Mouse (Mus musculus) embryonic facial prominence, embryonic 14.5 days (tissue): ENCODE results near the gene Nlgn3. TPM values are rescaled to one million over a fixed set of nuclear protein-coding genes. Genes with fewer than 3 reads are reported as not detected.

ENCODE experiments used
- ATAC-seq: fragments of 200-750 bp; cut with Nextera tagmentation; 2 replicates; pipeline ENCODE4 v1.8.0; 2017; ENCODE audit warnings: low read depth, moderate number of reproducible peaks, moderate TSS enrichment
- DNase-seq: peaks from one replicate; pipeline ENCODE4 v3.0.0-alpha.2; 2015; ENCODE audit warnings: low spot score
- H3K27ac ChIP-seq: fragments of 300-500 bp; sonication (generic); replicated peaks from 2 replicates; pipeline ENCODE4 v1.5.1; 2014; ENCODE audit warnings: low read depth, mild to moderate bottlenecking, low read length, moderate library complexity
- H3K27me3 ChIP-seq: fragments of 300-500 bp; sonication (generic); replicated peaks from 2 replicates; pipeline ENCODE4 v1.6.1; 2014; ENCODE audit warnings: low read length; ENCODE audit not compliant: control insufficient read depth, insufficient read depth
- H3K36me3 ChIP-seq: fragments of 300-500 bp; sonication (generic); 2 replicates; pipeline ENCODE4 v1.6.1; 2014; ENCODE audit warnings: low read length, mixed read lengths; ENCODE audit not compliant: control insufficient read depth, insufficient read depth
- H3K4me1 ChIP-seq: fragments of 300-500 bp; sonication (generic); 2 replicates; pipeline ENCODE4 v1.6.1; 2014; ENCODE audit warnings: antibody characterized with exemption, low read length; ENCODE audit not compliant: control insufficient read depth, insufficient read depth
- H3K4me2 ChIP-seq: fragments of 300-500 bp; sonication (generic); 2 replicates; pipeline ENCODE4 v1.6.1; 2014; ENCODE audit warnings: low read depth, mild to moderate bottlenecking, low read length, moderate library complexity, mixed read lengths
- H3K4me3 ChIP-seq: fragments of 300-500 bp; sonication (generic); 2 replicates; pipeline ENCODE4 v1.5.1; 2014; ENCODE audit warnings: low read depth, mild to moderate bottlenecking, low read length
- H3K9ac ChIP-seq: fragments of 300-500 bp; sonication (generic); 2 replicates; pipeline ENCODE4 v1.6.1; 2014; ENCODE audit warnings: low read depth, mild to moderate bottlenecking, low read length, moderate library complexity, mixed read lengths
- H3K9me3 ChIP-seq: fragments of 300-500 bp; sonication (generic); 2 replicates; pipeline ENCODE4 v1.6.1; 2016; ENCODE audit warnings: low read length; ENCODE audit not compliant: control insufficient read depth
- WGBS: fragments of 180-500 bp; shearing (Covaris S2); extraction: QIAGEN DNeasy Blood & Tissue Kit; methylation state at CpG from one replicate; pipeline ENCODE4 v1.1.7; 2014; 5-methylcytosine and 5-hydroxymethylcytosine counted together
- polyA plus RNA-seq: library from polyadenylated mRNA; unstranded; fragments of >200 nt; fragmentation: Nextera tagmentation; extraction: Ambion mirVana; gene quantifications from 2 replicates; pipeline ENCODE4 v1.2.1, GENCODE M21; 2014

Nlgn3 gene
- 13.9 and 18.8 TPM in 2 replicates for polyA plus RNA-seq

GRCm38 (mm10) chrX:101299055-101299454, at the start of gene Nlgn3:
Nlgn3 (plus strand) TSS chrX:101299168.
- 0 out of 2 replicates have a peak, but pooled peaks cover 5% of the 10 kb centered on the region for H3K4me1 ChIP-seq
- H3K27ac ChIP-seq = peak within 1 kb of the TSS; percentile 55; the same call in 1 of the 2 replicates
- H3K36me3 ChIP-seq = peaks cover 23% of the 10 kb centered on the region; the same call in 1 of the 2 replicates
- ATAC-seq (peak; percentile 7; the same call in 1 of the 2 replicates), DNase-seq (peak; percentile 26)
- H3K4me2 ChIP-seq = peak within 1 kb of the TSS; percentile 56
- H3K9me3 ChIP-seq = no peaks in the 10 kb centered on the region
- no peaks in the 10 kb centered on the region for H3K27me3 ChIP-seq
- H3K4me3 ChIP-seq = peak within 1 kb of the TSS; percentile 47
- H3K9ac ChIP-seq = peak within 1 kb of the TSS; percentile 53
- WGBS = 34% methylated on average over 11 of the region's 24 CpGs

GRCm38 (mm10) chrX:101253952-101254729, 44.8 kb upstream of the Nlgn3 start, which contains the start of gene Foxo4:
Foxo4 (plus strand) TSS chrX:101254528.
- Histone ChIP-seq H3K27me3 (no peaks in the 10 kb centered on the region), H3K9ac (peak within 1 kb of the TSS; percentile 69), H3K36me3 (0 out of 2 replicates have a peak, but pooled peaks cover 7% of the 10 kb centered on the region), H3K4me3 (peak within 1 kb of the TSS; percentile 53), H3K9me3 (no peaks in the 10 kb centered on the region), H3K27ac (peak within 1 kb of the TSS; percentile 68), H3K4me2 (peak within 1 kb of the TSS; percentile 62), H3K4me1 (no peaks in the 10 kb centered on the region)
- DNase-seq (peak; percentile 98), ATAC-seq (peak; percentile 94)
- 28% methylated on average over 45 of the region's 47 CpGs for WGBS

GRCm38 (mm10) chrX:101254740-101255139, 44.2 kb upstream of the Nlgn3 start:
- DNase-seq (no peak), ATAC-seq (peak; percentile 16; the same call in 1 of the 2 replicates)
- H3K27ac ChIP-seq = peak overlapping the region; percentile 68
- H3K36me3 ChIP-seq = 0 out of 2 replicates have a peak, but pooled peaks cover 7% of the 10 kb centered on the region
- no peaks in the 10 kb centered on the region for H3K4me1 ChIP-seq
- no peaks in the 10 kb centered on the region for H3K9me3 ChIP-seq
- H3K27me3 ChIP-seq = no peaks in the 10 kb centered on the region
- peak overlapping the region; percentile 62 for H3K4me2 ChIP-seq
- peak overlapping the region; percentile 53 for H3K4me3 ChIP-seq
- 3% methylated on average over 20 of the region's 26 CpGs for WGBS
- H3K9ac ChIP-seq = peak overlapping the region; percentile 69

- DNase-seq (peak; percentile 36), ATAC-seq (no peak)
- no peak overlapping the region for H3K27ac ChIP-seq
- no peaks in the 10 kb centered on the region for H3K9me3 ChIP-seq
- no peaks in the 10 kb centered on the region for H3K4me1 ChIP-seq
- WGBS = 82% methylated on average over 13 of the region's 13 CpGs
- peak overlapping the region; percentile 53 for H3K4me3 ChIP-seq
- no peaks in the 10 kb centered on the region for H3K27me3 ChIP-seq
- peak overlapping the region; percentile 25; the same call in 1 of the 2 replicates for H3K9ac ChIP-seq
- 0 out of 2 replicates have a peak, but pooled peaks cover 7% of the 10 kb centered on the region for H3K36me3 ChIP-seq
- peak overlapping the region; percentile 62 for H3K4me2 ChIP-seq
Measured at GRCm38 (mm10) chrX:101256603-101257002, 42.4 kb upstream of the Nlgn3 start.

GRCm38 (mm10) chrX:101260441-101261325, 38.3 kb upstream of the Nlgn3 start:
- no peaks in the 10 kb centered on the region for H3K4me1 ChIP-seq
- ATAC-seq = peak; percentile 88
- WGBS = 26% methylated on average over 9 of the region's 13 CpGs

GRCm38 (mm10) chrX:101263892-101264291, 35.1 kb upstream of the Nlgn3 start, which contains the start of gene Gm614:
Gm614 (minus strand) TSS chrX:101263992.
- Histone ChIP-seq H3K27ac (no peak within 1 kb of the TSS), H3K4me1 (no peaks in the 10 kb centered on the region), H3K27me3 (0 out of 2 replicates have a peak, but pooled peaks cover 3% of the 10 kb centered on the region), H3K9me3 (no peaks in the 10 kb centered on the region), H3K4me3 (no peak within 1 kb of the TSS), H3K9ac (no peak within 1 kb of the TSS), H3K4me2 (no peak within 1 kb of the TSS), H3K36me3 (0 out of 2 replicates have a peak, but pooled peaks cover under 1% of the 10 kb centered on the region)
- DNase-seq (no peak), ATAC-seq (no peak)
- WGBS = 85% methylated on average over 1 of the region's 1 CpGs

More at GRCm38 (mm10) chrX:101260441-101261325, 38.3 kb upstream of the Nlgn3 start:
- Histone ChIP-seq H3K4me3 (no peak overlapping the region), H3K9me3 (no peaks in the 10 kb centered on the region), H3K36me3 (0 out of 2 replicates have a peak, but pooled peaks cover 7% of the 10 kb centered on the region), H3K4me2 (0 out of 2 replicates have a peak overlapping the region, but pooled peaks have one; percentile 10), H3K27ac (peak overlapping the region; percentile 77), H3K27me3 (0 out of 2 replicates have a peak, but pooled peaks cover 3% of the 10 kb centered on the region), H3K9ac (no peak overlapping the region)
- peak; percentile 86 for DNase-seq

GRCm38 (mm10) chrX:101266631-101267030, 32.3 kb upstream of the Nlgn3 start:
- Histone ChIP-seq H3K4me1 (no peaks in the 10 kb centered on the region), H3K4me3 (no peak overlapping the region), H3K9me3 (no peaks in the 10 kb centered on the region), H3K4me2 (no peak overlapping the region), H3K27me3 (0 out of 2 replicates have a peak, but pooled peaks cover 7% of the 10 kb centered on the region), H3K36me3 (no peaks in the 10 kb centered on the region), H3K9ac (no peak overlapping the region), H3K27ac (no peak overlapping the region)
- 87% methylated on average over 6 of the region's 6 CpGs for WGBS
- ATAC-seq (no peak), DNase-seq (no peak)
